Mouse (Mus musculus) mouse embryonic stem cell (cell line): ENCODE results near the gene Hacd3.

ENCODE experiments used
- in situ Hi-C, 2 experiments: fragments of 300-500 bp; cut with MboI; formaldehyde crosslinking; loops; 1 replicate in 1 of 2; 3 replicates in 1 of 2; pipeline ENCODE4 v1.14.3; 2019 to 2020; ENCODE audit warnings: low sequenced_read_pairs in 2 of 2, low pct_unique_long_range_greater_than_20kb in 1 of 2, mixed read lengths in 1 of 2; ENCODE audit not compliant: unreplicated experiment in 1 of 2

The Hacd3 gene

GRCm38 (mm10) chr9:64960117-64960977 is 61.1 kb downstream of the Hacd3 start, which contains the start of gene Ints14:
TSS of gene Ints14 (plus strand) at chr9:64960905.
- in situ Hi-C loops = no loop called here

GRCm38 (mm10) chr9:64957276-64957675 is 64.2 kb downstream of the Hacd3 start:
- in situ Hi-C loops = no loop called here

- in situ Hi-C loops = no loop called here
Measured at GRCm38 (mm10) chr9:64956337-64956736, 65.2 kb downstream of the Hacd3 start.

- in situ Hi-C loops = no loop called here
Measured at GRCm38 (mm10) chr9:64953190-64953589, 68.3 kb downstream of the Hacd3 start.

GRCm38 (mm10) chr9:64952055-64952454 is 69.4 kb downstream of the Hacd3 start:
- in situ Hi-C loops = no loop called here

- in situ Hi-C loops = no loop called here
Measured at GRCm38 (mm10) chr9:64951161-64951657, 70.3 kb downstream of the Hacd3 start, which contains the start of gene Slc24a1. TSS of gene Slc24a1 (minus strand) at chr9:64951607.

GRCm38 (mm10) chr9:64947483-64948095 is 73.9 kb downstream of the Hacd3 start:
- in situ Hi-C loops = no loop called here

- in situ Hi-C loops = no loop called here
Measured at GRCm38 (mm10) chr9:64943997-64944396, 77.5 kb downstream of the Hacd3 start.

GRCm38 (mm10) chr9:64941650-64942049 is 79.8 kb downstream of the Hacd3 start:
- in situ Hi-C loops = no loop called here

- in situ Hi-C loops = no loop called here
Measured at GRCm38 (mm10) chr9:64940731-64941346, 80.7 kb downstream of the Hacd3 start.

GRCm38 (mm10) chr9:64939790-64940189 is 81.7 kb downstream of the Hacd3 start:
- in situ Hi-C loops = no loop called here

GRCm38 (mm10) chr9:64939281-64939680 is 82.2 kb downstream of the Hacd3 start:
- in situ Hi-C loops = no loop called here

GRCm38 (mm10) chr9:64938535-64938934 is 83.0 kb downstream of the Hacd3 start:
- in situ Hi-C loops = no loop called here

GRCm38 (mm10) chr9:64937491-64937890 is 84.0 kb downstream of the Hacd3 start:
- in situ Hi-C loops = no loop called here
